Mouse (Mus musculus) cortical plate, adult 2 months (tissue): Measurements from ENCODE around the gene Apbb1. TPM values are rescaled to one million over a fixed set of nuclear protein-coding genes. Genes with fewer than 3 reads are reported as not detected.
A peak's percentile ranks its signal among the peaks of the same experiment; 100 is the strongest.

Experiments
- H3K27ac ChIP-seq: fragments of 200-500 bp; 2 replicates; pipeline ENCODE4 v1.5.1; 2012; ENCODE audit warnings: low read length, control low read depth, inconsistent platforms; ENCODE audit not compliant: insufficient read depth
- H3K4me1 ChIP-seq: fragments of 200-500 bp; 2 replicates; pipeline ENCODE4 v1.6.1; 2011; ENCODE audit warnings: low read length; ENCODE audit not compliant: control insufficient read depth, insufficient read depth
- H3K4me3 ChIP-seq: fragments of 200-500 bp; 2 replicates; pipeline ENCODE4 v1.5.1; 2011; ENCODE audit warnings: mild to moderate bottlenecking, low read length, control low read depth; ENCODE audit not compliant: insufficient read depth
- CTCF ChIP-seq: fragments of 200-500 bp; IDR thresholded peaks from 2 replicates; pipeline ENCODE4 v1.5.1; 2011; ENCODE audit warnings: mild to moderate bottlenecking, control low read depth, low read length; ENCODE audit not compliant: insufficient read depth; ENCODE audit errors: extremely low read depth
- POLR2A ChIP-seq: fragments of 200-500 bp; IDR thresholded peaks from 2 replicates; pipeline ENCODE4 v1.6.1; 2011; ENCODE audit warnings: mild to moderate bottlenecking, low read length, control low read depth; ENCODE audit not compliant: insufficient read depth; ENCODE audit errors: extremely low read depth
- polyA plus RNA-seq: library from polyadenylated mRNA; depleted of rRNA; stranded (reverse); fragments of >200 nt; gene quantifications from 2 replicates; pipeline ENCODE4 v1.2.3, GENCODE M21; 2012

Gene Apbb1
- polyA plus RNA-seq, 1 experiment, result 565 TPM

- H3K27ac ChIP-seq, result peak overlapping the region; percentile 0; the same call in 1 of the 2 replicates
- peak; percentile 26; the same call in 1 of the 2 replicates for TF ChIP-seq POLR2A
- TF ChIP-seq CTCF, result no peak
- no peak overlapping the region for H3K4me3 ChIP-seq
- peaks cover 21% of the 10 kb centered on the region for H3K4me1 ChIP-seq
Observed at GRCm38 (mm10) chr7:105559016-105559415, 22.4 kb downstream of the Apbb1 start.

DNA sequence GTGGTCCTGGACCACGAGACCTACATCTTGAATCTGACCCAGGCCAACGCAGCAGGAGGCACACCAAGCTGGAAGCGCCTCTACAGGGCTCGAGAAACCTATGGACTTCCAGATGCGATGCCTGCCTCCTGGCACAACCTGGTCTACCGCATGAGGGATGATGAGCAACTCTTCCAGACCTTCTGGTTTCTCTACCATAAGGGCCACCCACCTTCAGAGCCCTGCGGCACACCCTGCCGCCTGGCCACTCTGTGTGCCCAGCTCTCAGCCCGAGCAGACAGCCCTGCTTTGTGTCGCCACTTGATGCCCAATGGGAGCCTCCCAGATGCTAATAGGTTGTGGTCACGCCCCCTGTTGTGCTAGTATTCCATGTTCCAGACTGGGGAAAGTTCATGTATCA, 23.8 kb downstream of the Apbb1 start:
- no peak overlapping the region for H3K27ac ChIP-seq
- TF ChIP-seq POLR2A (0 out of 2 replicates have a peak, but pooled peaks have one; percentile 21), CTCF (no peak)
- H3K4me3 ChIP-seq, result no peak overlapping the region
- peaks cover 18% of the 10 kb centered on the region for H3K4me1 ChIP-seq

DNA sequence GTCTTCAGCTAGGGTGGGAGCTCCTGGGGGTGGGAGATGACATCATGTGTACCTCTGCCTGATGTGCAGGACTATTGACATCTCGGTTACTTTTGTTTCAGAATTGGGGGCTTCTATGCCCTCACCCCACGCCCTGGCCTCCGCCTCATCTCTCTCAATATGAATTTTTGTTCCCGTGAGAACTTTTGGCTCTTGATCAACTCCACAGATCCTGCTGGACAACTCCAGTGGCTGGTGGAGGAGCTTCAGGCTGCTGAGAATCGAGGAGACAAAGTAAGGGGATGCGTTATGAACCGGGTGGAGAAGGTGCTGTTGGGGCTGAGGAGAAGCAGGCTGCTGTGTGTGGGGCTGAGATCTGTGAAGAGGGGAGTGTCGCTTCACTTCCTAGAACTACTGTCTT, 25.0 kb downstream of the Apbb1 start:
- Histone ChIP-seq H3K27ac (no peak overlapping the region), H3K4me1 (peaks cover 15% of the 10 kb centered on the region), H3K4me3 (peak overlapping the region; percentile 19)
- TF ChIP-seq CTCF, result no peak
- TF ChIP-seq POLR2A, result no peak

DNA sequence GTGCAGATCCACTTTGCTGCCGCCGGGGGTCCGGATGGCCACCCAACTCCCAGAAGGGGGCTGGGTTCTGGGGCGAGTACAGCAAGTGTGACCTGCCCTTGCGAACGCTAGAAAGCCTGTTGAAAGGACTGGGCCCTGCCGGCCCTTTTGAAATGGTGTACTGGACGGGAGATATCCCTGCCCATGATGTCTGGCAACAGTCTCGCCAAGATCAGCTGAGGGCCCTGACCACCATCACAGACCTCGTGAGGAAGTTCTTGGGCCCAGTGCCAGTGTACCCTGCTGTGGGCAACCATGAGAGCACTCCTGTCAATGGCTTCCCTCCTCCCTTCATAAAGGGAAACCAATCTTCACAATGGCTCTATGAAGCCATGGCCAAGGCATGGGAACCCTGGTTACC, 25.9 kb downstream of the Apbb1 start:
- no peak overlapping the region for H3K27ac ChIP-seq
- H3K4me1 ChIP-seq, result peaks cover 15% of the 10 kb centered on the region
- TF ChIP-seq CTCF (no peak), POLR2A (no peak)
- peak overlapping the region; percentile 64 for H3K4me3 ChIP-seq

- peak within 1 kb of the TSS; percentile 86 for H3K27ac ChIP-seq
- no peak for TF ChIP-seq CTCF
- peak; percentile 66 for TF ChIP-seq POLR2A
Observed at GRCm38 (mm10) chr7:105554212-105554942, 27.1 kb downstream of the Apbb1 start, which contains the start of gene Smpd1. Smpd1 (plus strand) TSS chr7:105554360.

DNA sequence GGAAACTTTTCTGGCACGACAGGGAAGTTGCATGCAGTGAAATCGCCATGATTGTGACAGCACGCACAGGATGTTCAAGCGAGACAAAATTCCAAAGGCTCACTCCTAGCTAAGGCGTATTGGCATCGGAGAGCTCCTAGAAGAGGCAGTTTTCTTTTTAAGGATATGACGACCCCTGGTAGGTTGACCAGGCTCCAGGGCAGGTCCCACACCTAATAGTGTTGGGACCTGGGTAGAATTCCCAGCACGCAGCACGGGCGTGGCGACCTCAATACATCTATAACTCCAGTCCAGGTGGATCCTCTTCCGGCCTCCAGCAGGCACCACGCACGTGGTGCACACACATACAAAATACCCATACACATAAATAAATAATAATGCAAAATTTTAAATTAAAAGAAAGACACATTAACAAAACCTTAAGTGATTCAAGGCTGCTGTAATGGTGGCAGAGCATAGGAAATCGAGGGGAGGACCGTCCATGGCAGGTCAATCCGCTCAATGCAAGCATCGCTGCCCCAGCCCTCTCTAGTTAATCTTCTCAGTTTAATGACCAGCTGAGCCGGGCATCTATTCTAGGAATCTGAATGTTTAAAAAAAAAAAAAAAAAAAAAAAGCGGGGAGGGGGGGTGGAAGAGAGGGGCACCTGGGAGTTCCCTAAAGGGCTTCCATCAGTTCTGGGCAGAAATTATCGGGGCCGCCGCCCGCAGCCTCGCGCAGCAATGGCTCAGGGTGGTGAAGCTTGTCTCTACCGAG, 27.8 kb downstream of the Apbb1 start:
- peak overlapping the region; percentile 64 for H3K4me3 ChIP-seq
- no peak overlapping the region for H3K27ac ChIP-seq
- no peak for TF ChIP-seq CTCF
- TF ChIP-seq POLR2A, result no peak
- H3K4me1 ChIP-seq, result peaks cover 12% of the 10 kb centered on the region

More at GRCm38 (mm10) chr7:105554212-105554942, 27.1 kb downstream of the Apbb1 start, which contains the start of gene Smpd1:
- H3K4me1 ChIP-seq, result peaks cover 14% of the 10 kb centered on the region
- peak within 1 kb of the TSS; percentile 64 for H3K4me3 ChIP-seq

GRCm38 (mm10) chr7:105549035-105549434, 32.4 kb downstream of the Apbb1 start:
- Histone ChIP-seq H3K4me1 (no peaks in the 10 kb centered on the region), H3K27ac (no peak overlapping the region), H3K4me3 (no peak overlapping the region)
- TF ChIP-seq POLR2A (no peak), CTCF (peak; percentile 57; the same call in 1 of the 2 replicates)

GRCm38 (mm10) chr7:105547970-105548369, 33.5 kb downstream of the Apbb1 start:
- H3K4me3 ChIP-seq, result no peak overlapping the region
- TF ChIP-seq CTCF (no peak), POLR2A (no peak)
- no peaks in the 10 kb centered on the region for H3K4me1 ChIP-seq
- no peak overlapping the region for H3K27ac ChIP-seq

DNA sequence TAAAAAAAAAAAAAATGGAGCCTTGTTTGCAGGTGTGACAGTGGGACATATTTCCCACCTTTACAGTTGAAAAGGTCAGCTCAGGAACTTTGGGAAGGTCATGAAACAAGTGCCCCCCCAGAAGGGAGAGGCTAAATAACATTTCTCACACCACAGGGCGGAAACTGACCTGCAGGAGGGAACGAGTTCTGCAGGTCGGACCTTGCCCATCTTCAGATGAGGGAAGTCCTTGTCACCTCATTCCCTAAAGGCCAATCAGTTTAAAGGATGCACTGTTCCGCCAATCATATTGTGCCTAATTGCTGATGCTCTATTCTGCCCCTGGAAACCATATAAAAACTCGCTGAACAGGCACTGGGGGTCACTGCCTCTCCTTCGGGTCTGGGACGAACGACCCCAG, 35.5 kb downstream of the Apbb1 start:
- H3K4me1 ChIP-seq, result no peaks in the 10 kb centered on the region
- no peak overlapping the region for H3K4me3 ChIP-seq
- no peak overlapping the region for H3K27ac ChIP-seq
- TF ChIP-seq CTCF, result no peak
- TF ChIP-seq POLR2A, result no peak
